In the genomic region with DNA sequence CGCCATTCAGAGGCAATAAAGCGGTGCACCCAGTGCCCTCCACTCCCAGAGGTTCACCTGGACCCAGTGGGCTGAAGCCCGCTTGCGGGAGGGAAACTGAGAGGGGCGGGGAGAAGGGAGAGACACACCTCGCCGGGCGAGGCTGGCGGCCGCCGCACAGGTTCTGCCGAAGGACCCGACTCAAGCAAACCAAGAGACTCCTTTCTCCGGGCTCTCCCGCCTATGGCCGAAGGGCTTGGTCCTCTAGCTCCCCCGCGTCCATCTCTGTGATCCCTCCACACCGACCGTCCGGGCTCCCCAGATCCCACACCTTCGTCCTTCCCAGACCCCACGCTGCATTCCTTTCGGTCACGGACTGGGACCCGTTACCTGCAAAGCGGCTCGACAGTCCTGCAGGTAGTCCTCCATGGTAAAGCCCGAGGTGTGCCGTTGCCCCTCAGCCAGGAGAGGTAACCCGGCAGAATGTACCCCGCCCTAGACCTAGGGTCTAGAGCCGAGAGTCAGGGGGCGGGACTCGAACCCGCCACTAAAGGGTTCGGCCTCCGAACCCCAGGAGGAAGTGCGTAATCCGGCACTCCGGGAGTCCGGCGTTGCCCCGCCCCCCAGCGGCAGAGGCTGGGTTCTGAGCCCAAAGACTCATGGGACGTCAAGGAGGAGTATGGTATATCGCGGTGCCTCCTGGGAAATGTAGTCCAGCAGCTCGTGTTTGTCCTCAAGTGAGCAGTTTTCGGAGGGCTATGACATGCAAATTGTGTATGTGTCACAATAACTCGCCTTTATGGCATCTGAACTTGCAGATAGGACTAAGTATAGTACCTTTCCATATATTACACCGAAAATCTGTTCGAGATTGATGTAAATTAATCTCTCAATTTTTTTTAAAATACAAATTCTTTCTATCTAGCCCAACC, we compare ENCODE assay signal across 8 mouse cellular contexts. TPM values are rescaled to one million over a fixed set of nuclear protein-coding genes. Genes with fewer than 3 reads are reported as not detected.
A peak's percentile ranks its signal among the peaks of the same experiment; 100 is the strongest.
DNase-seq lines count a peak whose midpoint lies in the region; ATAC-seq and TF ChIP-seq lines count a peak whose summit lies in the region.

A gene (plus strand): TSS at position 130 of the 911 bp plus-strand sequence.
A gene (minus strand): TSS at position 861 of the 911 bp plus-strand sequence.

- peak; percentile 99 for DNase-seq in gastrocnemius, postnatal 10 days
- DNase-seq in induced T-regulatory cell, adult 2 months (ENCODE audit: low read depth) = peak; percentile 98
- peak; percentile 96 to 99 for DNase-seq in left cerebral cortex, adult 9 months (ENCODE audit: low spot score in 2 of 2)
- DNase-seq in right cerebral cortex, postnatal 14 days = peak; percentile 99
- peak; percentile 96 to 98 for DNase-seq in urinary bladder, postnatal 36 days (ENCODE audit: low spot score in 2 of 2)

- TF ChIP-seq CTCF in cortical plate, adult 2 months (IDR thresholded peaks at IDR 0.05; ENCODE audit: extremely low read depth, insufficient read depth, low read length) = no peak

- peak; percentile 64 for TF ChIP-seq POLR2A in cortical plate, adult 2 months (IDR thresholded peaks at IDR 0.05; ENCODE audit: extremely low read depth, insufficient read depth, low read length)

- H3K4me3 ChIP-seq in cortical plate, adult 2 months (ENCODE audit: insufficient read depth, low read length) = peak within 1 kb of the TSS; percentile 80

- peak within 1 kb of the TSS; percentile 92 for H3K27ac ChIP-seq in cortical plate, adult 2 months (ENCODE audit: insufficient read depth, low read length)

- ATAC-seq in activated CD4-positive, CD25-positive, alpha-beta regulatory T cell, adult 4 months = peak; percentile 88
- peak; percentile 75 for ATAC-seq in megakaryocyte progenitor cell, adult 5-6 weeks (replicated peaks; ENCODE audit: poor library complexity)

- peaks cover 4% of the 10 kb centered on the region for H3K4me1 ChIP-seq in cortical plate, adult 2 months (ENCODE audit: control insufficient read depth, insufficient read depth, low read length)

RNA-seq across cellular contexts. Expression of the first gene that starts in this region (rescaled TPM):
- polyA plus RNA-seq in activated CD4-positive, CD25-positive, alpha-beta regulatory T cell, adult 4 months (2017; shearing (Covaris generic)) = 10 to 100 TPM; 19.3 to 21.6 TPM
- 29.6 and 33.9 TPM in 2 replicates for polyA plus RNA-seq in cortical plate, adult 2 months (2012; rRNA removed)
- 10 to 100 TPM; 19.8 to 21.7 TPM for total RNA-seq in gastrocnemius, postnatal 10 days (2021)
- 30.9 and 33.2 TPM in 2 replicates for total RNA-seq in megakaryocyte progenitor cell, adult 5-6 weeks (2015)
- total RNA-seq in megakaryocyte progenitor cell, adult 5-6 weeks (2017) = 22.7 and 23.6 TPM in 2 replicates

RNA-seq across cellular contexts. Expression of the second gene that starts in this region (rescaled TPM):
- polyA plus RNA-seq in activated CD4-positive, CD25-positive, alpha-beta regulatory T cell, adult 4 months (2017; shearing (Covaris generic)) = 1 to 10 TPM; 6.3 to 9.7 TPM
- 24.8 and 26.2 TPM in 2 replicates for polyA plus RNA-seq in cortical plate, adult 2 months (2012; rRNA removed)
- 10 to 100 TPM; 38.1 to 46.8 TPM for total RNA-seq in gastrocnemius, postnatal 10 days (2021)
- total RNA-seq in megakaryocyte progenitor cell, adult 5-6 weeks (2015) = 14.8 and 15.2 TPM in 2 replicates
- 7.8 and 11.8 TPM in 2 replicates for total RNA-seq in megakaryocyte progenitor cell, adult 5-6 weeks (2017)

Comparison
In these comparisons a context has a peak if more than half of its experiments do, and no peak if none do; other contexts are left out.
1. Peak in every context shown above with its lines: DNase-seq, ATAC-seq, H3K4me3 ChIP-seq and H3K27ac ChIP-seq.